Mouse (Mus musculus): ENCODE data around the gene Thsd4.

Gene Thsd4

GRCm38 (mm10) chr9:60152990-60153389, 368.9 kb downstream of the Thsd4 start:
- DNase-seq (ENCODE audit: low spot score in 2 of 2): no peak

- DNase-seq (ENCODE audit: low spot score in 2 of 2): no peak
Observed at GRCm38 (mm10) chr9:60151897-60152627, 369.8 kb downstream of the Thsd4 start.

- DNase-seq (ENCODE audit: low spot score in 2 of 2): no peak
Observed at GRCm38 (mm10) chr9:60150511-60150910, 371.3 kb downstream of the Thsd4 start.

GRCm38 (mm10) chr9:60148988-60149387, 372.9 kb downstream of the Thsd4 start:
- no peak for DNase-seq (ENCODE audit: low spot score in 2 of 2)

GRCm38 (mm10) chr9:60147401-60147800, 374.4 kb downstream of the Thsd4 start:
- no peak for DNase-seq (ENCODE audit: low spot score in 2 of 2)

GRCm38 (mm10) chr9:60143816-60144215, 378.0 kb downstream of the Thsd4 start:
- no peak for DNase-seq (ENCODE audit: low spot score in 2 of 2)

GRCm38 (mm10) chr9:60141081-60141514, 380.7 kb downstream of the Thsd4 start:
- no peak for DNase-seq (ENCODE audit: low spot score in 2 of 2)

GRCm38 (mm10) chr9:60140411-60140810, 381.4 kb downstream of the Thsd4 start:
- DNase-seq (ENCODE audit: low spot score in 2 of 2): no peak

GRCm38 (mm10) chr9:60139446-60139845, 382.4 kb downstream of the Thsd4 start:
- DNase-seq (ENCODE audit: low spot score in 2 of 2): no peak

GRCm38 (mm10) chr9:60129235-60129991, 392.4 kb downstream of the Thsd4 start:
- DNase-seq (ENCODE audit: low spot score in 2 of 2): no peak

- no peak for DNase-seq (ENCODE audit: low spot score in 2 of 2)
Observed at GRCm38 (mm10) chr9:60126961-60127360, 394.9 kb downstream of the Thsd4 start.

- no peak for DNase-seq (ENCODE audit: low spot score in 2 of 2)
Observed at GRCm38 (mm10) chr9:60124102-60124501, 397.7 kb downstream of the Thsd4 start.

- DNase-seq (ENCODE audit: low spot score in 2 of 2): no peak
Observed at GRCm38 (mm10) chr9:60123066-60123465, 398.8 kb downstream of the Thsd4 start.

GRCm38 (mm10) chr9:60119846-60120245, 402.0 kb downstream of the Thsd4 start:
- DNase-seq (ENCODE audit: low spot score in 2 of 2): peak in 1 of 2 experiments; percentile 40

GRCm38 (mm10) chr9:60117831-60118230, 404.0 kb downstream of the Thsd4 start:
- no peak for DNase-seq (ENCODE audit: low spot score in 2 of 2)

- no peak for DNase-seq (ENCODE audit: low spot score in 2 of 2)
Observed at GRCm38 (mm10) chr9:60115711-60116247, 406.1 kb downstream of the Thsd4 start.

GRCm38 (mm10) chr9:60115306-60115705, 406.5 kb downstream of the Thsd4 start:
- no peak for DNase-seq (ENCODE audit: low spot score in 2 of 2)

- DNase-seq (ENCODE audit: low spot score in 2 of 2): no peak
Observed at GRCm38 (mm10) chr9:60110200-60110599, 411.6 kb downstream of the Thsd4 start.

GRCm38 (mm10) chr9:60106683-60107082, 415.2 kb downstream of the Thsd4 start:
- no peak for DNase-seq (ENCODE audit: low spot score in 2 of 2)

- DNase-seq (ENCODE audit: low spot score in 2 of 2): no peak
Observed at GRCm38 (mm10) chr9:60106106-60106505, 415.7 kb downstream of the Thsd4 start.

- no peak for DNase-seq (ENCODE audit: low spot score in 2 of 2)
Observed at GRCm38 (mm10) chr9:60094211-60094610, 427.6 kb downstream of the Thsd4 start.

GRCm38 (mm10) chr9:60092428-60092827, 429.4 kb downstream of the Thsd4 start:
- DNase-seq (ENCODE audit: low spot score in 2 of 2): no peak

GRCm38 (mm10) chr9:60089441-60089840, 432.4 kb downstream of the Thsd4 start:
- no peak for DNase-seq (ENCODE audit: low spot score in 2 of 2)

All from urinary bladder, adult 18-20 months (tissue).